Mouse (Mus musculus): ENCODE measurements around the gene Cacna1d. TPM values are rescaled to one million over a fixed set of nuclear protein-coding genes. Genes with fewer than 3 reads are reported as not detected.

Gene Cacna1d
- polyA plus RNA-seq, 2 experiments = 4.9 to 13.0 TPM

GRCm38 (mm10) chr14:30105551-30105950 is 385.7 kb downstream of the Cacna1d start:
- ATAC-seq (ENCODE audit: low FRiP score, low read depth) = no peak
- Histone ChIP-seq H3K4me3 (replicated peaks; ENCODE audit: low read length) (no peak overlapping the region), H3K27me3 (ENCODE audit: control insufficient read depth, insufficient read depth, low read length) (no peaks in the 10 kb centered on the region), H3K27ac (replicated peaks; ENCODE audit: low read depth, low read length) (no peak overlapping the region), H3K36me3 (ENCODE audit: control insufficient read depth, insufficient read depth, low read length) (no peaks in the 10 kb centered on the region), H3K4me1 (ENCODE audit: control insufficient read depth, insufficient read depth, low read length) (no peaks in the 10 kb centered on the region), H3K4me2 (replicated peaks; ENCODE audit: low read depth, low read length, severe bottlenecking) (no peak overlapping the region), H3K9ac (ENCODE audit: low read depth, low read length, severe bottlenecking) (no peak overlapping the region; the same call in 1 of the 2 replicates), H3K9me3 (ENCODE audit: control insufficient read depth, low read length) (no peaks in the 10 kb centered on the region)
- no peak for DNase-seq (ENCODE audit: low spot score)
- WGBS = 70% methylated on average over 6 of the region's 6 CpGs
- TF ChIP-seq POLR2A (IDR thresholded peaks at IDR 0.05; ENCODE audit: borderline replicate concordance, extremely low read depth, insufficient read depth, insufficient read length) = no peak

- Histone ChIP-seq H3K4me3 (replicated peaks; ENCODE audit: low read length) (no peak overlapping the region), H3K36me3 (ENCODE audit: control insufficient read depth, insufficient read depth, low read length) (no peaks in the 10 kb centered on the region), H3K9ac (ENCODE audit: low read depth, low read length, severe bottlenecking) (no peak overlapping the region), H3K27ac (replicated peaks; ENCODE audit: low read depth, low read length) (no peak overlapping the region), H3K27me3 (ENCODE audit: control insufficient read depth, insufficient read depth, low read length) (no peaks in the 10 kb centered on the region), H3K4me1 (ENCODE audit: control insufficient read depth, insufficient read depth, low read length) (no peaks in the 10 kb centered on the region), H3K4me2 (replicated peaks; ENCODE audit: low read depth, low read length, severe bottlenecking) (no peak overlapping the region), H3K9me3 (ENCODE audit: control insufficient read depth, low read length) (no peaks in the 10 kb centered on the region)
- ATAC-seq (ENCODE audit: low FRiP score, low read depth) (no peak), DNase-seq (ENCODE audit: low spot score) (no peak)
- 61% methylated on average over 8 of the region's 8 CpGs for WGBS
- no peak for TF ChIP-seq POLR2A (IDR thresholded peaks at IDR 0.05; ENCODE audit: borderline replicate concordance, extremely low read depth, insufficient read depth, insufficient read length)
Observed at GRCm38 (mm10) chr14:30103946-30104536, 387.2 kb downstream of the Cacna1d start.

GRCm38 (mm10) chr14:30097239-30097638 is 394.0 kb downstream of the Cacna1d start:
- H3K27me3 ChIP-seq (ENCODE audit: control insufficient read depth, insufficient read depth, low read length) = no peaks in the 10 kb centered on the region
- 48% methylated on average over 5 of the region's 5 CpGs for WGBS
- TF ChIP-seq POLR2A (IDR thresholded peaks at IDR 0.05; ENCODE audit: borderline replicate concordance, extremely low read depth, insufficient read depth, insufficient read length) = no peak
- ATAC-seq (ENCODE audit: low FRiP score, low read depth) (no peak), DNase-seq (ENCODE audit: low spot score) (no peak)
- no peaks in the 10 kb centered on the region for H3K4me1 ChIP-seq (ENCODE audit: control insufficient read depth, insufficient read depth, low read length)
- H3K9me3 ChIP-seq (ENCODE audit: control insufficient read depth, low read length) = no peaks in the 10 kb centered on the region
- H3K9ac ChIP-seq (ENCODE audit: low read depth, low read length, severe bottlenecking) = no peak overlapping the region
- H3K4me2 ChIP-seq (replicated peaks; ENCODE audit: low read depth, low read length, severe bottlenecking) = no peak overlapping the region
- H3K36me3 ChIP-seq (ENCODE audit: control insufficient read depth, insufficient read depth, low read length) = no peaks in the 10 kb centered on the region; the same call in 1 of the 2 replicates
- no peak overlapping the region for H3K27ac ChIP-seq (replicated peaks; ENCODE audit: low read depth, low read length)
- H3K4me3 ChIP-seq (replicated peaks; ENCODE audit: low read length) = no peak overlapping the region

- no peak for ATAC-seq (ENCODE audit: low FRiP score, low read depth)
- H3K4me3 ChIP-seq (replicated peaks; ENCODE audit: low read length) = no peak overlapping the region
- DNase-seq (ENCODE audit: low spot score) = no peak
- TF ChIP-seq POLR2A (IDR thresholded peaks at IDR 0.05; ENCODE audit: borderline replicate concordance, extremely low read depth, insufficient read depth, insufficient read length) = no peak
- H3K36me3 ChIP-seq (ENCODE audit: control insufficient read depth, insufficient read depth, low read length) = no peaks in the 10 kb centered on the region
- no peak overlapping the region for H3K9ac ChIP-seq (ENCODE audit: low read depth, low read length, severe bottlenecking)
- no peak overlapping the region for H3K4me2 ChIP-seq (replicated peaks; ENCODE audit: low read depth, low read length, severe bottlenecking)
- no peaks in the 10 kb centered on the region for H3K27me3 ChIP-seq (ENCODE audit: control insufficient read depth, insufficient read depth, low read length)
- no peaks in the 10 kb centered on the region for H3K9me3 ChIP-seq (ENCODE audit: control insufficient read depth, low read length)
- WGBS = 76% methylated on average over 4 of the region's 4 CpGs
- H3K4me1 ChIP-seq (ENCODE audit: control insufficient read depth, insufficient read depth, low read length) = no peaks in the 10 kb centered on the region
- no peak overlapping the region for H3K27ac ChIP-seq (replicated peaks; ENCODE audit: low read depth, low read length)
Observed at GRCm38 (mm10) chr14:30092426-30092825, 398.8 kb downstream of the Cacna1d start.

- TF ChIP-seq POLR2A (IDR thresholded peaks at IDR 0.05; ENCODE audit: borderline replicate concordance, extremely low read depth, insufficient read depth, insufficient read length) = no peak
- H3K9ac ChIP-seq (ENCODE audit: low read depth, low read length, severe bottlenecking) = no peak overlapping the region
- 78% methylated on average over 2 of the region's 2 CpGs for WGBS
- H3K4me2 ChIP-seq (replicated peaks; ENCODE audit: low read depth, low read length, severe bottlenecking) = no peak overlapping the region
- H3K4me1 ChIP-seq (ENCODE audit: control insufficient read depth, insufficient read depth, low read length) = no peaks in the 10 kb centered on the region
- DNase-seq (ENCODE audit: low spot score) (no peak), ATAC-seq (ENCODE audit: low FRiP score, low read depth) (no peak)
- no peak overlapping the region for H3K27ac ChIP-seq (replicated peaks; ENCODE audit: low read depth, low read length)
- H3K9me3 ChIP-seq (ENCODE audit: control insufficient read depth, low read length) = no peaks in the 10 kb centered on the region
- H3K27me3 ChIP-seq (ENCODE audit: control insufficient read depth, insufficient read depth, low read length) = no peaks in the 10 kb centered on the region
- H3K36me3 ChIP-seq (ENCODE audit: control insufficient read depth, insufficient read depth, low read length) = no peaks in the 10 kb centered on the region
- H3K4me3 ChIP-seq (replicated peaks; ENCODE audit: low read length) = no peak overlapping the region
Observed at GRCm38 (mm10) chr14:30092021-30092420, 399.2 kb downstream of the Cacna1d start.

Measured in limb, embryonic 14.5 days (tissue).